Mouse (Mus musculus) small intestine, adult 2 months (tissue): ENCODE results near the gene Lrrc8d. TPM values are rescaled to one million over a fixed set of nuclear protein-coding genes. Genes with fewer than 3 reads are reported as not detected.

Experiments
- H3K27ac ChIP-seq: fragments of 200-500 bp; 2 replicates; pipeline ENCODE4 v1.5.1; 2012; ENCODE audit warnings: low read depth, low read length, control low read depth, inconsistent platforms; ENCODE audit not compliant: insufficient read depth
- H3K27me3 ChIP-seq: fragments of 200-500 bp; 2 replicates; pipeline ENCODE4 v1.6.1; 2012; ENCODE audit warnings: mild to moderate bottlenecking, moderate library complexity, low read length, inconsistent platforms; ENCODE audit not compliant: control insufficient read depth, insufficient read depth
- H3K36me3 ChIP-seq: fragments of 200-500 bp; 2 replicates; pipeline ENCODE4 v1.6.1; 2012; ENCODE audit warnings: mild to moderate bottlenecking, low read length, control low read depth, inconsistent platforms; ENCODE audit not compliant: control insufficient read depth, insufficient read depth
- H3K4me1 ChIP-seq: fragments of 200-500 bp; 2 replicates; pipeline ENCODE4 v1.6.1; 2012; ENCODE audit warnings: low read length, inconsistent platforms, mixed read lengths; ENCODE audit not compliant: control insufficient read depth, insufficient read depth, insufficient read length
- H3K4me3 ChIP-seq: fragments of 200-500 bp; 2 replicates; pipeline ENCODE4 v1.5.1; 2012; ENCODE audit warnings: low read depth, mild to moderate bottlenecking, control low read depth, inconsistent platforms, low read length, moderate library complexity
- CTCF ChIP-seq: fragments of 200-500 bp; IDR thresholded peaks from 2 replicates; pipeline ENCODE4 v1.5.1; 2012; ENCODE audit warnings: low read depth, mild to moderate bottlenecking, control low read depth, inconsistent platforms, low read length, moderate library complexity, mixed read lengths; ENCODE audit not compliant: insufficient replicate concordance, insufficient read length; ENCODE audit errors: extremely low read depth
- POLR2A ChIP-seq: fragments of 200-500 bp; IDR thresholded peaks from 2 replicates; pipeline ENCODE4 v1.6.1; 2012; ENCODE audit warnings: low read depth, mild to moderate bottlenecking, control low read depth, inconsistent platforms, low read length, moderate library complexity
- WGBS: fragments of 180-500 bp; shearing (Covaris S2); methylation state at CpG from one replicate; pipeline ENCODE4 v1.1.7; 2018; 5-methylcytosine and 5-hydroxymethylcytosine counted together
- polyA plus RNA-seq: library from polyadenylated mRNA; depleted of rRNA; stranded (reverse); fragments of >200 nt; gene quantifications from 2 replicates; pipeline ENCODE4 v1.2.3, GENCODE M21; 2012

Lrrc8d gene
- polyA plus RNA-seq, 1 experiment = 16.6 TPM

DNA sequence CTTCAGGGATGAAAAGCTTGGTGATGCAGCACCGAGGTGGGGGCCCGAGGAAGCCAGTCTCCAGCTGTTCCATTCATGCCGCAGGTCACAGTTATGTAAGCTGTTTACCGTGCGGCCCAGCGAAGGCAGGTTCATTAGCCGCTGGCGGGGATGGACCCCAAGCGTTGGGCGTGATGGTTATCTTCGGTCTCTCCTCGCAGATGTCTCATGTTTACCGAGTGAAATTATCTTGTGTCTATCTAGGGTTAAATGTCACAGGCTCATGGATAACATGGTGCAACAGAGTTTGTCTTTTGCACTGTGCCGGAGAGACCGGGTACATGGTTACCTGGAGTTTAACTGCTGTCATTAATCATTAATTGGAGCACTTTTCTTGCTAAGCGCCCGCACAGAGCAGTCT is 58.2 kb downstream of the Lrrc8d start:
- H3K36me3 ChIP-seq = no peaks in the 10 kb centered on the region; the same call in 1 of the 2 replicates
- peaks cover 20% of the 10 kb centered on the region; the same call in 1 of the 2 replicates for H3K4me1 ChIP-seq
- H3K4me3 ChIP-seq = no peak overlapping the region
- H3K27ac ChIP-seq = peak overlapping the region; percentile 31
- WGBS = 26% methylated on average over 17 of the region's 17 CpGs
- TF ChIP-seq CTCF (no peak), POLR2A (no peak)
- no peaks in the 10 kb centered on the region for H3K27me3 ChIP-seq

DNA sequence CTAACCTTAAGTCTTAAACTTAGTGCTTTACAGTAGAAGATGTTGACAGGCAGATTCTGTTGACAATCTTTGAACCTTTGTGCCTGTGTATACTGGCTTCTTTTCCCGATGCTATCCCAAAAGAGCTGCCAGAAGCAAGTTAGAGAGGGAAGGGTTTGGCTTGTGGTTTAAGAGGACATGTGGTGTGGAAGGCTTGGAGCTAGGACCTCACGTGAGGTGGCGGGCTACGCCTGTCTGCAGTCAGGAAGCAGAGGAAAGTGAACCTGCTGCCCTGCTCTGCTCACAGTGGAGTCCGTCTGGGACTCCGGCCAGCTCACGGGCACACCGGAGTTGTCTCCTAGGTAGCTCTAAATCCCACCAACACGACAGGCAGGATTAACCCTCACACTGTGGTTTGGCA is 59.1 kb downstream of the Lrrc8d start:
- Histone ChIP-seq H3K36me3 (no peaks in the 10 kb centered on the region; the same call in 1 of the 2 replicates), H3K4me1 (peaks cover 20% of the 10 kb centered on the region; the same call in 1 of the 2 replicates), H3K27ac (no peak overlapping the region), H3K27me3 (no peaks in the 10 kb centered on the region), H3K4me3 (no peak overlapping the region)
- no peak for TF ChIP-seq CTCF
- no peak for TF ChIP-seq POLR2A
- WGBS = 64% methylated on average over 9 of the region's 9 CpGs

DNA sequence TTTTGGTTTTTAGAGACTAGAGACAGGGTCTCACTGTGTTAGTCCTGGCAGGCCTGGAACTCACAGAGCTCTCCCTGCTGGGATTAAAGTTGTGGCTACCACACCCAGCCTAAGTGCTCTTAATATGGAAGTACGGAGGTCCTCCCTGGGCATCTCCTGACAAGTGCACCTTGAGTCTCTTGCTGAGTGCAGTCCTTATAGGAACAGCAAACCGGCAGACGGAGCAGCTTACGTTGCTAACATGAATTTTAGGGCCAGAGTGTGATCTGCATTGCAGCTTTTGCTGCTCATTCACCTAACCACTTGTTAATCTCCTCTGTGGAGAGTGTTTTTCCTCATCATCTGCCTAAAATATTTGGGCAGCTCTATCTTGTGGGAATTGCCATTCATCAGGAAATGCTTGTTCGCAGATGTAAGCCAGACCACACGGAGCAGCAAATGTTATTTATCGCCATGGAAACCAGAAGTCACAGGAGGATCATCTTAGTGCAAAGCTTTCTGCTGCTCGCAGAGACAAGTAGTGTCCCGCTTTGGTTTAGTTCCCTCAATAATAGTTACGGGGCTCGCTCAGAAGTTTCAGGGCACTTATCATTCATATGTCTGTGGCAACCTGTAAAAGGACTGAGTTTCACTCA is 62.2 kb downstream of the Lrrc8d start:
- no peak overlapping the region for H3K27ac ChIP-seq
- H3K4me1 ChIP-seq = peaks cover 13% of the 10 kb centered on the region; the same call in 1 of the 2 replicates
- TF ChIP-seq POLR2A (no peak), CTCF (no peak)
- H3K36me3 ChIP-seq = no peaks in the 10 kb centered on the region; the same call in none of the 2 replicates
- H3K27me3 ChIP-seq = no peaks in the 10 kb centered on the region
- no peak overlapping the region for H3K4me3 ChIP-seq
- WGBS = 69% methylated on average over 11 of the region's 11 CpGs

DNA sequence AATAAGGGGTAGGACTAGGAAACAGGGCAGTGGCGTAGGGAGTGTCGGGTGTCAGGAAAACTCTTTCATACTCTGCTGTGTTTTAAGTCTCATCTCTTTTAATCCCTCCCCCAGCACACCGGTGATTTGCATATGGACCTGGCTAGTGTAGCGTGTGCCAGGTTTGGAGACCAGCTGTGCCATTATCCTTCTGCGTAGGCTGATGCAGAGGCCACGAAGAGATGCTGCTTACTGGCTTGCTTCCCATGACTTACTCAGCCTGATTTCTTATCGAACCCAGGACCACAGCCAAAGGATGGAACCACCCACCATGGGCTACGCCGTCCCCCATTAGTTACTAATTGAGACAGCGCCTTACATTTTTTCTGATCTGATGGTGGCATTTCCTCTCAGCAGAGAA is 64.6 kb downstream of the Lrrc8d start:
- Histone ChIP-seq H3K27ac (no peak overlapping the region), H3K36me3 (no peaks in the 10 kb centered on the region; the same call in none of the 2 replicates), H3K4me1 (peaks cover 7% of the 10 kb centered on the region; the same call in 1 of the 2 replicates), H3K27me3 (no peaks in the 10 kb centered on the region), H3K4me3 (no peak overlapping the region)
- TF ChIP-seq POLR2A (no peak), CTCF (no peak)
- 94% methylated on average over 10 of the region's 10 CpGs for WGBS

DNA sequence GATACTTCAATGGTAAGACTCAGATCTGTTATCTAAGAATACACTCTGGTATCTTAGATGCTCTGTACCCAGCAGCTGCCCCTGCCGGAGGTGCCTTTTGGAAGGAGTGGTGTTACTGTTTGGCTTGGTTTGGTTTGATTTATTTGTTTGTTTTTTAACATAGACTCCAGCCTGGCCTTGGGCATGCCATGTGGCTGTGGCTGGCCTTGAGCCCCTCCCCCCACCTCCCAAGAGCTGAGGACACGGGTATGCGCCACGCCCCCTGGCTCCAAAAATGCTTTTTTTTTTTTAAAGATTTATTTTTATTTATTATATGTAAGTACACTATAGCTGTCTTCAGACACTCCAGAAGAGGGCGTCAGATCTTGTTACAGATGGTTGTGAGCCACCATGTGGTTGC is 65.6 kb downstream of the Lrrc8d start:
- Histone ChIP-seq H3K27ac (no peak overlapping the region), H3K36me3 (no peaks in the 10 kb centered on the region; the same call in none of the 2 replicates), H3K4me1 (peaks cover 7% of the 10 kb centered on the region; the same call in 1 of the 2 replicates), H3K27me3 (no peaks in the 10 kb centered on the region), H3K4me3 (no peak overlapping the region)
- WGBS = 87% methylated on average over 5 of the region's 5 CpGs
- TF ChIP-seq CTCF (no peak), POLR2A (no peak)

DNA sequence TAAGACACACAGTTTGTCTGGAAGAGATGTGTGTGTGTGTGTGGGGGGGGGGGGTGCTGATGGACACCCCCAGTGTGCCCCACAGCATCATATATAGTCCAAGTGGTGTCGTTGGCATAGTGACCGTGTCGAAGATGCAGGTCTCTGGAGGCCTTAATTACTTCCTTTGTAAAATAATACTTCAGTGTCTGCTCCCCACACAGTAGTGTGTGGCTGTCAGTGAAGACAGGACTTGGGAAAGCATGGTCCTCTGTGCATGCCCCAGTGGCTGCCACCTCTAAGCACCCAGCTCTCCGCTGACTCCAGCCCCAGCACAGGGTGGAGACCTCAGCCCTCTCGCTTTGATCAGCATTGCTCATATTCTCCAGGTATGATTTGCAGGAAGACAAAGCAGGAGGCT is 76.6 kb downstream of the Lrrc8d start:
- Histone ChIP-seq H3K36me3 (no peaks in the 10 kb centered on the region), H3K27ac (no peak overlapping the region), H3K27me3 (no peaks in the 10 kb centered on the region), H3K4me1 (peaks cover 13% of the 10 kb centered on the region), H3K4me3 (no peak overlapping the region)
- 70% methylated on average over 5 of the region's 5 CpGs for WGBS
- TF ChIP-seq POLR2A = no peak
- no peak for TF ChIP-seq CTCF

DNA sequence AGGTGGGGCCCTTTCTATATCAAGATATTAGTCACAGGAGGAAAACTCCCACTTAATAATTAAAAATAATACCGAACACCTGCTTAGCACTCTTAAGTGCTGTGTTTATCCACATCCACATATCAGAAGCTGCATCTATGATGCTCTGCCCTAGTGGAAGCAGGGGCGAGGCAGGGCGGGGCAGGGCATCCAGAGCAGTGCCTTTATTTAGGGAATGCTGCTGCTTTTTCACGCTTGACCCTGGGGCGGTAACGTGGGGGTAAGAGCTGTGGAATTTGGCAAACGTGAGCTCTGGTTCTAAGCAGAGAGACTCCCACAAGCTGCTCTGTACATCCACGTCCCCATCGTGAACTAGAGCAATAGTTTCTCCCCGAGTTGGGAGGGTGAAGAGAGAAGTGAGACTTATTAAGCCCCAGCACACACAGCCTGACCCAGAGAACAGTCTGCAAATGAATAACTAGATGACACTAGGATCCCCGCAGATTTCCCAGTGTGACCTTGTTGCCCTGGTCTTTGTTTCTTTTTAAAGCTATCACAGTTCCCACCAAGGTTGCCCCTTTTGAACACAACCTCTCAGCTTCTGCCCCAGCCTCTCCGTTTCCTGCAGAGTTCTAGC is 77.3 kb downstream of the Lrrc8d start:
- Histone ChIP-seq H3K27me3 (no peaks in the 10 kb centered on the region), H3K36me3 (no peaks in the 10 kb centered on the region), H3K4me1 (peaks cover 13% of the 10 kb centered on the region), H3K27ac (peak overlapping the region; percentile 31; the same call in 1 of the 2 replicates), H3K4me3 (no peak overlapping the region)
- TF ChIP-seq CTCF (no peak), POLR2A (no peak)
- 37% methylated on average over 12 of the region's 12 CpGs for WGBS
